Mouse (Mus musculus) right cerebral cortex, postnatal 36 days (tissue): ENCODE measurements around the gene Clec1a.

Experiments used
- DNase-seq, 2 experiments: peaks; one replicate each; pipeline ENCODE4 v3.0.0; 2022; ENCODE audit warnings: low spot score in 2 of 2, mixed read lengths in 1 of 2

Clec1a gene

GRCm38 (mm10) chr6:129405999-129406398 is 45.8 kb downstream of the Clec1a start:
- DNase-seq: no peak

- DNase-seq: no peak
Measured at GRCm38 (mm10) chr6:129403391-129403790, 48.4 kb downstream of the Clec1a start.

DNA sequence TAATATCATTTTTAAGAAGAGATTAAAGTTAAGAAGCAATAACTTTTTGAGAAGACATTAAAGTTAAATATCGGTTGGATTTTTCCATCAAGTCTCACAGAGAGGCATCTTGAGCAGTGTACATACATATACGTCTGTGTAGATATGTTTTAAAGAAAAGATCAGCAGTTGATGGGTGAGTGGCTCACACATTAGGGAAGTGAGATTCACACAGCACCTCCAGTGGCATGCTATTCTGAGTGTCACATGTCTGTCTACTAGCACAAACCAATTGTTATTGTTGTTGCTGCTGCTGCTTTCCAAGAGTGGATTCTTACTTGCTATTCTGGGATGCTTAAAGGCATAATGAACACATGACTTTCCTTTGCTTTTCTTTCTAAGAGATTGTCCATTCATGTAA is 49.4 kb downstream of the Clec1a start:
- no peak for DNase-seq

GRCm38 (mm10) chr6:129399945-129400344 is 51.9 kb downstream of the Clec1a start:
- DNase-seq: no peak

GRCm38 (mm10) chr6:129396997-129397396 is 54.8 kb downstream of the Clec1a start, which contains the start of gene Clec1b:
Gene Clec1b (plus strand): TSS chr6:129397297.
- DNase-seq: no peak

- no peak for DNase-seq
Measured at GRCm38 (mm10) chr6:129393732-129394131, 58.1 kb downstream of the Clec1a start.

DNA sequence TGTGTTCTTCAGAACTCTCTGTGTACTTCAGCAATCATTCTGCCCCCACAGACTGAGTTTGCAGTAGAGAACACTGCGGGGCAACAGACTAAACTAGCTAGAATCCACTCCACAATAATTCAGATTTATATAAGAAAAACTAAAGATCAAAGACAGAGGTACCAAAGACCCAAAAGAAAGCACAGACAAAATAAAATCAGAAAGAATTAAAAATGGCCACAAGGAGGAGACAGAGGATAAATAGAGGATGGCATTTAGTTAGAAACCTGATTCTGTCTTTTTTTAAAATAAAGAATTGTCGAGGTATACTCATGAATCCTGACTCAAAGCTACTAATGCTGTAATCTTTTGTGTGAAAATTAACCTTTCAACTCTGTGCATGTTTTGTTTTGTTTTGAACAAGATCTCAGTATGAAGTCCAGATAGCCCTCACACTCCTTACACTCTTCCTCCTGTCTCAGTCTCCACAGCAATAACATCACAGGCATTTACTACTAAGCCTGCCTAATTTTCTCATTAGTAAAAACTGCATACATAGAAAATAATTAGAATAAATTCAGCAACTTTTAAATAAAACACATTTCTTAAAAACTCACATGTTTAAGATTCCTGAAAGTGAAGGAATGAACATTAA is 58.6 kb downstream of the Clec1a start:
- no peak for DNase-seq

DNA sequence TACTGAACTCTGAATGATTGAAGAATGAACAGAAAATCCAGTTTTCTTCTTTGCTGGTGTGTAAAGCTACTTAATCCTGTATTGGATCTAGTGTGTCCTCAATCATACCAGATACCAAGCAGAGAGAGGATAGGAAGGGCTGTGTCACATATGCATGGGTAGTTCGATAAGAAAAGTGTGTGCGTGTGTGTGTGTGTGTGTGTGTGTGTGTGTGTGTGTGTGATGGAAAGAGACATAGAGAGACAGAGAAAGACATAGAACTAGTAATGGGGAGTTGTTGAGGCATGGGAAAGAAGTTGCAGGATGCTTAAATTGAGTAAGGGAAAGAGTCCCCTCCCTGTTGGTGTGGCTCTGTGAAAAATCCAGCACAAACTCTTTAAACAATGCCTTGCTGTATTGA is 66.0 kb downstream of the Clec1a start, which contains the start of gene Clec12b:
TSS of gene Clec12b (minus strand) at position 101 of the 400 bp plus-strand sequence.
- DNase-seq: no peak

DNA sequence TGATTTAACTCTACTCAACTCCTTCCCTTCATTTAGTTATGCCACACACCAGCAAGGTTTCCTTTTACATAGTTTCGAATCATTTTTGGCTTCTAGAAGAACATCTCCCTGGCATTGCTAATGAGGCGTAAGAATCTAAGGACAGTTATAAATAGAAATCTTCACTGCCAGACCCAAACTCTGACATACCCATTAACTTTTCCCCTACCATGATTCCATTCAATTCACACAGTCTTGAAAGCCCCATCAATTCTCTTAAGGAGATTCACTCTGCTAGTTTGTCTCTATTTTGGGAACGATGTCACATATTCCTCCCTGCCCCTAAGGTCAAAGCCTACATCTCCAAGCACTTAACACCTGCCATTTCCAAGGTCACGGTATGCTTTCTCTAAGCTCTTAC is 66.8 kb downstream of the Clec1a start:
- DNase-seq: no peak

DNA sequence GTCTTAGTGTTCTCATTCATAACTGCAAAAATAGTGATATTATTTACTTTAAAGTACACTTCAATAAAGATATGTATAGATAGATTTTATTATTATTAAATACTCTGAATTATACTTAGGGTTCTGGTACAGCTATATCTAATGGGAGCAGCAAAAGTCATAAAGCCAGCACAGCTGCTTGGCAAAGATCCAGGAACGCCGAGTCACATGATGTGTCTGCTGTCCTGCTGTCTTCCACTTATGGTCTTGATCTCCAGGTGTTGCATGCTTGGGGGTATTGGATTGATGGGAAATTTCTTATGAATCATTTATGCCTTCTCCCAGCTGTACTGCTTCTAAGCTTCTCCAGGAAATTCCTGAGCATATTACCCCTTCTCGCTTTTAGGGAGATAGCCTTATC is 68.3 kb downstream of the Clec1a start:
- no peak for DNase-seq

- DNase-seq: no peak
Measured at GRCm38 (mm10) chr6:129381736-129382135, 70.1 kb downstream of the Clec1a start.

GRCm38 (mm10) chr6:129380454-129380853 is 71.3 kb downstream of the Clec1a start:
- DNase-seq: no peak

GRCm38 (mm10) chr6:129374937-129375471 is 76.8 kb downstream of the Clec1a start:
- no peak for DNase-seq
